Mouse (Mus musculus) neural tube, embryonic 15.5 days (tissue): ENCODE results near the gene Coa3. TPM values are rescaled to one million over a fixed set of nuclear protein-coding genes. Genes with fewer than 3 reads are reported as not detected.

ENCODE experiments used
- ATAC-seq: fragments of 200-750 bp; cut with Nextera tagmentation; 2 replicates; pipeline ENCODE4 v1.8.0; 2017; ENCODE audit warnings: mild to moderate bottlenecking, moderate TSS enrichment, moderate library complexity; ENCODE audit not compliant: low FRiP score
- H3K27ac ChIP-seq: fragments of 300-500 bp; sonication (generic); replicated peaks from 2 replicates; pipeline ENCODE4 v1.5.1; 2015; ENCODE audit warnings: mild to moderate bottlenecking, inconsistent platforms
- H3K27me3 ChIP-seq: fragments of 300-500 bp; sonication (generic); replicated peaks from 2 replicates; pipeline ENCODE4 v1.6.1; 2015; ENCODE audit warnings: inconsistent platforms
- H3K36me3 ChIP-seq: fragments of 300-500 bp; sonication (generic); 2 replicates; pipeline ENCODE4 v1.6.1; 2015; ENCODE audit warnings: inconsistent platforms
- H3K4me1 ChIP-seq: fragments of 300-500 bp; sonication (generic); 2 replicates; pipeline ENCODE4 v1.6.1; 2015; ENCODE audit warnings: inconsistent platforms
- H3K4me2 ChIP-seq: fragments of 300-500 bp; sonication (generic); 2 replicates; pipeline ENCODE4 v1.6.1; 2015; ENCODE audit warnings: inconsistent platforms, mild to moderate bottlenecking, moderate library complexity
- H3K4me3 ChIP-seq: fragments of 300-500 bp; sonication (generic); replicated peaks from 2 replicates; pipeline ENCODE4 v1.5.1; 2015; ENCODE audit warnings: mild to moderate bottlenecking, inconsistent platforms
- H3K9ac ChIP-seq: fragments of 300-500 bp; sonication (generic); replicated peaks from 2 replicates; pipeline ENCODE4 v1.6.1; 2015; ENCODE audit warnings: mild to moderate bottlenecking, inconsistent platforms
- H3K9me3 ChIP-seq: fragments of 300-500 bp; sonication (generic); replicated peaks from 2 replicates; pipeline ENCODE4 v1.6.1; 2016; ENCODE audit warnings: inconsistent platforms
- WGBS: fragments of 180-500 bp; shearing (Covaris S2); methylation state at CpG from one replicate; pipeline ENCODE4 v1.1.7; 2015; ENCODE audit warnings: mixed read lengths; 5-methylcytosine and 5-hydroxymethylcytosine counted together
- polyA plus RNA-seq: library from polyadenylated mRNA; unstranded; fragments of >200 nt; fragmentation: Nextera tagmentation; extraction: Ambion mirVana; gene quantifications from 2 replicates; pipeline ENCODE4 v1.2.1, GENCODE M21; 2015

The Coa3 gene
- polyA plus RNA-seq, 1 experiment from 2014 or later, result 237 TPM

GRCm38 (mm10) chr11:101279193-101279569 lies 267 bp upstream of the Coa3 start:
- Histone ChIP-seq H3K4me3 (peak overlapping the region; percentile 66), H3K27ac (no peak overlapping the region), H3K27me3 (no peaks in the 10 kb centered on the region; the same call in 1 of the 2 replicates), H3K9ac (no peak overlapping the region), H3K4me2 (peak overlapping the region; percentile 88), H3K36me3 (no peaks in the 10 kb centered on the region; the same call in 1 of the 2 replicates), H3K9me3 (no peaks in the 10 kb centered on the region), H3K4me1 (peaks cover 29% of the 10 kb centered on the region)
- WGBS, result 58% methylated on average over 14 of the region's 14 CpGs
- peak; percentile 12; the same call in 1 of the 2 replicates for ATAC-seq

DNA sequence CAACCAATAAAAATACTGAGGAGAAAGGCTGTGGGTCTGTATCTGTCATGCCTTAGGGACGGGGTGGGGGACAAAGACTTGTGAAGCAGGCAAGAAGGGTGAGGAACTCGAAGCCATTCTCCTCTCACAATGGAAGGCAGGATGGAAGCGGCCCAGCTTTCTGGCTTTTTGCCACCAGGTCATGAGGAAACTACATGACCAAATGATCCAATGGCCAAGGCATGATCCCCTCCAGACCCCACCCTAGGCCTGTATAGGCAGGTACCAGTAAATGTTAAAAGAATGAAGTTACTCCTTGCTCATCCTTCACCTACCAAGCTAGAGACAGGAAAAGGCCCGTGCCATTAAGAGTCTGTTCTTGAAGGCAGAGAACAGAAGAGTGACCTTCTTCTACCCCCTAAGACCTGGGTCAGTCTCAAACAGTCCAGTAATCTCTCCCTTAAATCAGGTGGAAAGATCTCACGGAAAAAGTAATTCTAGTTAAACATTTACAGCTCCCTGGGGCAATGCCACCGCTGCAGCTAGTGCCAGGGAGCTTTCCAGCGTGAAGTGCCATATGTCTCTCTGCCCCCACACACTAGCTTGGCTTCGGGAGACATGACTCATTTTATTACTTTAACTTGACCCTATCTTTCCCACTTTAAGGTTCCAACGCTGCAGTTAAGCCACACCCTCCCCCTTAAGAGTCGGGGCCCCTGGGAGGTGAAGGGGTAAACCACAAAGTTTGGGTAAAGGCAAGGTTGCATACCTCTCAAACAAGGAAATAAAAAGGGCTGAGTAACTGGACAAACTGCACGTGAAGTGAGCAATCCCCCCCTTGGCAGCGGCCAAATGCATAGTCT lies 1.3 kb downstream of the Coa3 start:
- Histone ChIP-seq H3K9me3 (no peaks in the 10 kb centered on the region), H3K27ac (no peak overlapping the region), H3K36me3 (no peaks in the 10 kb centered on the region; the same call in 1 of the 2 replicates), H3K4me3 (peak overlapping the region; percentile 66), H3K27me3 (no peaks in the 10 kb centered on the region; the same call in 1 of the 2 replicates), H3K4me1 (peaks cover 29% of the 10 kb centered on the region), H3K4me2 (peak overlapping the region; percentile 88), H3K9ac (peak overlapping the region; percentile 78)
- ATAC-seq, result no peak
- 57% methylated on average over 12 of the region's 12 CpGs for WGBS

DNA sequence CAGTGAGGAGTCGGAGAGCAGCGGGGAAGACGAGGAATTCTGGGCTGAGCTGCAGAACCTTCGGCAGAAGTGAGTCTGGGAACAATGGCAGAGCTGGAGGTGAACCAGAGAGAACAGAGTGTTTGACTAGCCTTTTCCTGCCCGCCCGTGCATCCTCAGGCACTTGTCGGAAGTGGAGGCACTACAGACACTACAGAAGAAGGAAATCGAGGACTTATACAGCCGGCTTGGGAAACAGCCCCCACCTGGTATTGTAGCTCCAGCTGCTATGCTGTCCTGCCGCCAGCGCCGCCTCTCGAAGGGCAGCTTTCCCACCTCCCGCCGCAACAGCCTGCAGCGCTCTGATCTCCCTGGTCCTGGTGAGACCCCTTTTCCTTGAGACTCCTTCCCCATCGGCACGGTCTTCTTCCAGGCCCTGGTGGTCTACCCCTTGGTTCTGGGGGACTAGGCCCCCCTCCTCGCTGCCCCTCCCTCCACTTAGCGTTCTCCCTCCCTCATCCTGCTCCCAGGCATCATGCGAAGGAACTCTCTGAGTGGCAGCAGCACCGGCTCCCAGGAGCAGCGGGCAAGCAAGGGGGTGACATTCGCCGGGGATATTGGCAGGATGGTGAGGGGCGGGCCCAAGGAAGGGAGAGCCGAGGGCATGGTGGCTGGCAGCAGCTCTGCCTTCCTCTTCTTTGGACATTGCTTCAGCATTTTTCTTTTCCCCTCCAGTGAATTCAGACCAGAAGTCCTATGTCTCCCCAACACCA lies 2.4 kb downstream of the Coa3 start:
- H3K4me3 ChIP-seq, result no peak overlapping the region
- ATAC-seq, result no peak
- H3K27ac ChIP-seq, result no peak overlapping the region
- H3K9ac ChIP-seq, result no peak overlapping the region
- H3K4me1 ChIP-seq, result peaks cover 29% of the 10 kb centered on the region
- H3K9me3 ChIP-seq, result no peaks in the 10 kb centered on the region
- 35% methylated on average over 27 of the region's 27 CpGs for WGBS
- no peaks in the 10 kb centered on the region for H3K27me3 ChIP-seq
- H3K36me3 ChIP-seq, result no peaks in the 10 kb centered on the region; the same call in 1 of the 2 replicates
- H3K4me2 ChIP-seq, result peak overlapping the region; percentile 88

DNA sequence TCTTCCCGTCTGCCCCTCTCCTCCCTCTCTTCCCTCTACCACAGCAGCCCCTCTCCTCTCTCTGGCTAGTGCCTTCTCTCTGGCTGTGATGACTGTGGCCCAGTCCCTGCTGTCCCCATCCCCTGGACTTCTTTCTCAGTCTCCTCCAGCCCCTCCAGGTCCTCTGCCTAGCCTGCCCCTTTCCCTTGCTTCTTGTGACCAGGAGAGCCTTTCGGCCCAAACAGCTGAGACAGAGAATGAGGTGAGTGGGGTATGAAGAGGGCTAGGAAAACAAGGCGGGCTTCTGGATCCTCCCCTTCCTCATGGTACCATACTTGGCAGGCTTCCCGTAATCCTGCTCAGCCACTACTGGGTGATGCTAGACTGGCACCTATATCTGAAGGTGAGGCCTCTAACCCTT lies 3.6 kb downstream of the Coa3 start:
- Histone ChIP-seq H3K27me3 (no peaks in the 10 kb centered on the region), H3K27ac (no peak overlapping the region), H3K9ac (no peak overlapping the region), H3K4me2 (no peak overlapping the region), H3K4me1 (peaks cover 29% of the 10 kb centered on the region), H3K9me3 (no peaks in the 10 kb centered on the region), H3K36me3 (no peaks in the 10 kb centered on the region; the same call in 1 of the 2 replicates), H3K4me3 (no peak overlapping the region)
- 78% methylated on average over 4 of the region's 4 CpGs for WGBS
- ATAC-seq, result no peak

DNA sequence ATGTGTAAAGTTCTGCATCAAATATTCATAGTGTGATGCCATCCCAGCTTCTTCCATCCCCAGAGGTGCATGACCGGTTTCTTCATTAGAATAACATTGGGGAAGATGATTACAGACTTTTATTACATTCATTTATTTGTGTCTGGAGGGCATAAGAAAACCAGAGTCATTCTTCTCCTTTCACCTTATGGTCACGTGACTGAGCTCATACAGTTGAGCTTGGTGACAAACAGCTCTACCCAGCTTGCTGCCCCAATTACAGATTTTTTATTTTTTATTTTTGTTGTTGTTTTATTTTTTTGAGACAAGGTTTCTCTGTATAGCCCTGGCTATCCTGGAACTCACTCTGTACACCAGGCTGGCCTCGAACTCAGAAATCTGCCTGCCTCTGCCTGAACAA lies 6.5 kb downstream of the Coa3 start:
- Histone ChIP-seq H3K9ac (no peak overlapping the region), H3K36me3 (no peaks in the 10 kb centered on the region; the same call in 1 of the 2 replicates), H3K4me1 (peaks cover 17% of the 10 kb centered on the region), H3K4me3 (no peak overlapping the region), H3K27ac (no peak overlapping the region), H3K4me2 (no peak overlapping the region), H3K9me3 (no peaks in the 10 kb centered on the region), H3K27me3 (0 out of 2 replicates have a peak, but pooled peaks cover 3% of the 10 kb centered on the region)
- WGBS, result 76% methylated on average over 3 of the region's 3 CpGs
- no peak for ATAC-seq

DNA sequence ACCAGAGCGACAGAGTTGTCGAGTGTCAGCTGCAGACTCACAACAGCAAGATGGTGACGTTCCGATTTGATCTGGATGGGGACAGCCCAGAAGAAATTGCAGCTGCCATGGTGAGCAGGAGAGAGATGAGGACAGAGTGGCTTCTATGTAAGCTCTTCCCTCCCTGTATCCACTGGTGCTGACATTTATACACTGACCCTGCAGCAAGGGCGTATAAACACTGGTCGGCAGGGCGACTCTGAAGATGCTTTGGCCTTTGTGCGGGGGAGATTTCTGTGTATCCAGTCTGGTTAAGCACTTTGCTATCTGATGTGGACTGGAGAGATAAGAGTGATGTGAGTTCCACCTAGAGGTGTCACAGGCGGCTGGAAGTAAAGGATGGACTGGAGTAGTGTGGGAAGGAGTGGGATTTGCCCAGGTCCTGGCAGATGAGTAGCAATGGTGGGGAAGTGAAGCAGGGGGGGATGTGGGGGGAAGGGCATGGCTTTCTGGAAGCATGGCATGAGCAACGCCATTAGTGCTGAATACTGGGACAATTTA lies 9.3 kb downstream of the Coa3 start:
- peaks cover 23% of the 10 kb centered on the region for H3K27me3 ChIP-seq
- no peaks in the 10 kb centered on the region for H3K36me3 ChIP-seq
- H3K9me3 ChIP-seq, result no peaks in the 10 kb centered on the region
- no peak overlapping the region; the same call in 1 of the 2 replicates for H3K27ac ChIP-seq
- H3K4me1 ChIP-seq, result peaks cover 13% of the 10 kb centered on the region
- H3K4me3 ChIP-seq, result no peak overlapping the region
- peak overlapping the region; percentile 34 for H3K4me2 ChIP-seq
- ATAC-seq, result no peak
- WGBS, result 38% methylated on average over 10 of the region's 10 CpGs
- 0 out of 2 replicates have a peak overlapping the region, but pooled peaks have one; percentile 20 for H3K9ac ChIP-seq

DNA sequence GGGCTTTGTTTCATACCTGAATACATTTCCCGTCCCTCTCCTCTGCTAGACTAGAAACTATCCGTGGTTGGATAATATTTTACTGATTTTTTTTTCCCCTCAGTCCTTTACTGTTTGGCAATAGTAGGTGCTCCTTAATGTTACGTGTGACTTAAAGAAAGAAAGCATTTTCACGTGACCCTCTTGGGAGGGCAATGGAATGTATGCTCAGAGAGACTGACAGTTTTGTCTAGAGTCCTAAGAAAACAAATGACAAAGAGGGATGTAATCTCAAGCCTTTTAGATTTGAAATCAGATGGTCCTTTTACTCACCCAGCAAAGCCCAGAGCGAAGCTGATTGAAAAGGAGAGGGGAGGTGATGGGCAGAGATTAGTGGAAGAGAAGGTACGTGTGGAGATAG lies 13.0 kb downstream of the Coa3 start:
- Histone ChIP-seq H3K9ac (no peak overlapping the region), H3K27me3 (peaks cover 49% of the 10 kb centered on the region), H3K4me3 (peak overlapping the region; percentile 36; the same call in 1 of the 2 replicates), H3K4me2 (peak overlapping the region; percentile 62; the same call in 1 of the 2 replicates), H3K36me3 (no peaks in the 10 kb centered on the region), H3K9me3 (no peaks in the 10 kb centered on the region), H3K4me1 (peaks cover 36% of the 10 kb centered on the region), H3K27ac (no peak overlapping the region)
- 30% methylated on average over 6 of the region's 6 CpGs for WGBS
- no peak for ATAC-seq

GRCm38 (mm10) chr11:101264954-101265471 lies 13.9 kb downstream of the Coa3 start:
- H3K27ac ChIP-seq, result no peak overlapping the region
- H3K27me3 ChIP-seq, result peaks cover 52% of the 10 kb centered on the region
- H3K4me1 ChIP-seq, result peaks cover 45% of the 10 kb centered on the region
- no peaks in the 10 kb centered on the region for H3K36me3 ChIP-seq
- 0 out of 2 replicates have a peak overlapping the region, but pooled peaks have one; percentile 20 for H3K9ac ChIP-seq
- peak overlapping the region; percentile 36 for H3K4me3 ChIP-seq
- no peaks in the 10 kb centered on the region for H3K9me3 ChIP-seq
- no peak for ATAC-seq
- H3K4me2 ChIP-seq, result peak overlapping the region; percentile 62
- 3% methylated on average over 31 of the region's 31 CpGs for WGBS

DNA sequence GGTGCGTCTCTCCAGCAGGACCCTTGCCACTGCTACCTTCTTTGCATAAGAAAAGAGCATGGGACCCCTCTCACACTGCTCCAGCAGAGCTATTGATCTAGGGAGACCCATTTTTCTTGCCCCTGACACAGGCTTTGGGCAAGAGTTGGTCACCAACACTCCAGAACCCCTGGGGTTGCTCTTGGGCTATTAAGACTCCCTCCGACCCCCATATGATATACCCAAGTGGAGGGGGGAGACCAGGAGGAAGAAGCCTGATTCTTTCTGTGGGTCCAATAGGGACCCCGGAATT lies 15.0 kb downstream of the Coa3 start:
- ATAC-seq, result no peak
- H3K27ac ChIP-seq, result no peak overlapping the region
- H3K36me3 ChIP-seq, result 0 out of 2 replicates have a peak, but pooled peaks cover 4% of the 10 kb centered on the region
- H3K27me3 ChIP-seq, result peaks cover 55% of the 10 kb centered on the region
- H3K4me2 ChIP-seq, result no peak overlapping the region
- no peaks in the 10 kb centered on the region for H3K9me3 ChIP-seq
- no peak overlapping the region for H3K9ac ChIP-seq
- peaks cover 52% of the 10 kb centered on the region for H3K4me1 ChIP-seq
- H3K4me3 ChIP-seq, result no peak overlapping the region
- 8% methylated on average over 3 of the region's 3 CpGs for WGBS

DNA sequence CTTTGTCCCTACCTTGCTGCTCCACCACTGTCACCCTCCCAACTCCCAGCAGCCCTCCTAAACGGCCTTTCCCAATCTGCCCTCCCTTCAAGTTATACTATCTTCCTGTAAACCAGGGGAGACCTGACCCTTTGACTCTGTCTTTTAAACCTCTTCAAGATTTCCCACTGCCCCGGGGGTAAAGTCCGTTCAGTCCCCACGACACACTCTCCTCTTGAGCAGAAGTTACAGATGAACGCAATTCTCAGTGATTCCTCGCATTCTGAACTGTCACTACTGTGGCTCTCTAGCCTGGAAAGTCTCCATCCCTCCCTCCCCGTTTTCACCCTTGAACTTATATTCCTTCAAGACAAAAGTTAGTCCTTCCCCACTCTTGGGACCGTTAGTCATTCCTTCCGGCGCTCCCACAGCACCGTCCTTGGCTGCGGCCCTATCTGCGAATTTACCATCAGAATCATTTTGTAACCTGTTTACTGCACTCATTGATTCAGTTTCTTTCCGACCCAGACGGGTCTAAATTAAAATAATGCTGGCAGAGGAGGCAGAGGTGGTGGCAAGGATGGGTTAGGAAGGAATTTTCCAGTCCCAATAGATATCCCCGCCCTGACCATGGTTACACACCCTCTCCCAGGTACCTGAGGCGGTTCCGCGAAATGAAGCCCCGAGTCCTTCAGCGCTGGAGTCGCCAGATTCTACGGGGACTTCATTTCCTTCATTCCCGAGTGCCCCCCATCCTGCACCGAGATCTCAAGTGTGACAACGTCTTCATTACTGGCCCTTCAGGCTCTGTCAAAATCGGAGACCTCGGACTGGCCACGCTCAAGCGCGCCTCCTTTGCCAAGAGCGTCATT lies 15.6 kb downstream of the Coa3 start:
- no peak overlapping the region for H3K4me2 ChIP-seq
- H3K9ac ChIP-seq, result no peak overlapping the region
- H3K27me3 ChIP-seq, result peaks cover 55% of the 10 kb centered on the region
- H3K27ac ChIP-seq, result no peak overlapping the region
- no peaks in the 10 kb centered on the region for H3K9me3 ChIP-seq
- no peak overlapping the region for H3K4me3 ChIP-seq
- 4% methylated on average over 32 of the region's 32 CpGs for WGBS
- ATAC-seq, result no peak
- H3K4me1 ChIP-seq, result peaks cover 52% of the 10 kb centered on the region
- H3K36me3 ChIP-seq, result peaks cover 7% of the 10 kb centered on the region
